Mouse (Mus musculus) MEL (cell line): ENCODE measurements around the gene Gabarapl2.

ENCODE experiments used
- BHLHE40 ChIP-seq: IDR thresholded peaks from 2 replicates; pipeline ENCODE4 v1.6.1; 2012; ENCODE audit warnings: low read depth, mild to moderate bottlenecking, inconsistent platforms, low read length, improper control_type of control experiment, borderline replicate concordance
- CHD2 ChIP-seq: IDR thresholded peaks from 2 replicates; pipeline ENCODE4 v1.6.1; 2011; ENCODE audit warnings: low read length, improper control_type of control experiment
- CTCF ChIP-seq, 3 experiments: IDR thresholded peaks in 2 of 3; conservative IDR thresholded peaks in 1 of 3; 2 replicates each; pipeline ENCODE4 v1.5.1; 2011 to 2012; ENCODE audit warnings: low read length in 3 of 3, low read depth in 2 of 3, mild to moderate bottlenecking in 2 of 3, improper control_type of control experiment in 1 of 3, inconsistent platforms in 1 of 3, mixed read lengths in 1 of 3, moderate library complexity in 1 of 3; ENCODE audit not compliant: control insufficient read depth in 1 of 3, insufficient read depth in 1 of 3, poor library complexity in 1 of 3, severe bottlenecking in 1 of 3
- E2F4 ChIP-seq: IDR thresholded peaks from 2 replicates; pipeline ENCODE4 v1.6.1; 2011; ENCODE audit warnings: low read depth, low read length, improper control_type of control experiment, borderline replicate concordance
- GABPA ChIP-seq: IDR thresholded peaks from 2 replicates; pipeline ENCODE4 v1.6.1; 2012; ENCODE audit warnings: low read depth, mild to moderate bottlenecking, inconsistent platforms, low read length, improper control_type of control experiment, moderate library complexity
- MYC ChIP-seq: IDR thresholded peaks from 2 replicates; pipeline ENCODE4 v1.6.1; 2011; ENCODE audit warnings: low read depth, mild to moderate bottlenecking, low read length, improper control_type of control experiment, moderate library complexity
- NRF1 ChIP-seq: IDR thresholded peaks from 2 replicates; pipeline ENCODE4 v1.6.1; 2014; ENCODE audit warnings: low read depth, mild to moderate bottlenecking, inconsistent platforms, low read length, improper control_type of control experiment, moderate library complexity; ENCODE audit not compliant: poor library complexity, insufficient read depth, severe bottlenecking
- POLR2A ChIP-seq, 2 experiments: IDR thresholded peaks; 2 replicates each; pipeline ENCODE4 v1.6.1; 2011 to 2012; ENCODE audit warnings: low read length in 2 of 2, mild to moderate bottlenecking in 2 of 2, control low read depth in 1 of 2, improper control_type of control experiment in 1 of 2, low read depth in 1 of 2, moderate library complexity in 1 of 2; ENCODE audit not compliant: control insufficient read depth in 1 of 2, insufficient read depth in 1 of 2, poor library complexity in 1 of 2
- RAD21 ChIP-seq: IDR thresholded peaks from 2 replicates; pipeline ENCODE4 v1.6.1; 2011; ENCODE audit warnings: mild to moderate bottlenecking, low read depth, low read length, improper control_type of control experiment
- SIN3A ChIP-seq: IDR thresholded peaks from 2 replicates; pipeline ENCODE4 v1.6.1; 2012; ENCODE audit warnings: low read length, improper control_type of control experiment, inconsistent platforms
- USF1 ChIP-seq: IDR thresholded peaks from 2 replicates; pipeline ENCODE4 v1.6.1; 2014; ENCODE audit warnings: low read depth, mild to moderate bottlenecking, inconsistent platforms, low read length, improper control_type of control experiment, moderate library complexity
- ZC3H11A ChIP-seq: IDR thresholded peaks from 2 replicates; pipeline ENCODE4 v1.6.1; 2012; ENCODE audit warnings: low read depth, mild to moderate bottlenecking, inconsistent platforms, low read length, improper control_type of control experiment
- ZKSCAN1 ChIP-seq: IDR thresholded peaks from 2 replicates; pipeline ENCODE4 v1.6.1; 2012; ENCODE audit warnings: low read depth, mild to moderate bottlenecking, inconsistent platforms, low read length, improper control_type of control experiment, moderate library complexity

DNA sequence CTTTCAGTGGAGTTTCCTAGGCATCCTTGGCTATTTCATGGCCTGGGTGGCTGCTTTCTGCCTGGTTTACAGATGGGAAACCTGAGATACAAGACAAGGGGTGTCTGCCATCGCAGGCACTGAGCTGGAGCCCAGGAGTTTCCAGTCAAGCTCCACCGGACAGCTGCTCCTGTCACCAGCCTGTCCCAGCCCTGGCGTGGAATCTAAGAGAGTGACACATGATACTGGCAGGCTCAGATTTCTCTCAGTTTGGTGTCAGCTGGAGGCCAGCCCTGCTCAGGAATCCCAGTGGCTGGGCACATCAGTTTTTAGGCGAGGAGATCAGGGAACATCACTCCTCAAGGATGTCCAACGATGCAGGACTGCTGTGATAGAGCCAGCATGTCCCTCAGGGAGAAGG is 38.4 kb upstream of the Gabarapl2 start:
- TF ChIP-seq RAD21 (no peak), CTCF (IDR thresholded peaks at IDR 0.05 in 2 of 3, conservative IDR thresholded peaks at IDR 0.05 in 1 of 3; ENCODE audit: control insufficient read depth in 1 of 3, insufficient read depth in 1 of 3, low read depth in 2 of 3, low read length in 3 of 3, poor library complexity in 1 of 3, severe bottlenecking in 1 of 3) (no peak), NRF1 (no peak), USF1 (no peak), ZKSCAN1 (no peak), POLR2A (IDR thresholded peaks at IDR 0.05; ENCODE audit: control insufficient read depth in 1 of 2, insufficient read depth in 1 of 2, low read depth in 1 of 2, low read length in 2 of 2, poor library complexity in 1 of 2) (no peak), BHLHE40 (no peak), SIN3A (no peak), ZC3H11A (no peak), E2F4 (no peak), MYC (no peak), CHD2 (no peak), GABPA (no peak)
